Mouse (Mus musculus) thymus, adult 2 months (tissue): Measurements from ENCODE around the gene Fam71f2.

Experiments
- CTCF ChIP-seq: fragments of 200-500 bp; IDR thresholded peaks from 2 replicates; pipeline ENCODE4 v1.5.1; 2012; ENCODE audit warnings: mild to moderate bottlenecking, control low read depth, low read length, moderate library complexity, borderline replicate concordance; ENCODE audit not compliant: control insufficient read depth, poor library complexity, insufficient read depth; ENCODE audit errors: extremely low read depth
- POLR2A ChIP-seq: fragments of 200-500 bp; IDR thresholded peaks from 2 replicates; pipeline ENCODE4 v1.6.1; 2012; ENCODE audit warnings: mild to moderate bottlenecking, low read length, control low read depth, moderate library complexity; ENCODE audit not compliant: control insufficient read depth, poor library complexity, insufficient read depth; ENCODE audit errors: extremely low read depth

DNA sequence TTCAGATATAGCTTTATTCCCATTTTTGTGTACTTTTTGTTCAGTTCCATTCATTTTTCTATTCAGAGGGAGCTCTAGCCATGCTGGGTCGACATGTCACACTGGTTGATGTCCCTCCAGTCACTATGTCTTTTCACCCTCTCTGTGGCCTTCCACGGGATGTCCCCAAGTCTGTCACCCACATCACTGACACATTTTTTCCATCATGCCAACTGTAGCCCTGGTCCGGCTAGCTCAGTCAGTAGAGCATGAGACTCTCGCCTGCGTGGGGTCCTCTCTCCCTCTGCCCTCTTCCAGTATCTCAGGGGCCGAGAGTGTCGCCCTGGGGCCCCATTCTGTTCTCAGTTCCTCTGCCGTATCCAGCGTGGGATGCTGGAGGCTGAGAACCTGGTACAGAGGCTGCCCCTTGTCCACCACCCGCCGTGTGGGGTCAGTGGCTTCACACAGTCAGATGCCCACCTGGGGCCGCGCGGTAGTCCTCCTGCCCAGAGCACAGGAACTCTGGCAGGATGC, 34.4 kb downstream of the Fam71f2 start:
- no peak for TF ChIP-seq CTCF
- TF ChIP-seq POLR2A, result no peak
